Mouse (Mus musculus): ENCODE measurements at regions not wholly inside any gene's neighbourhood (a gene's known extent, or its start where the extent isn't known, plus 50 kb on each side); places are given as distances from the start of the nearest gene placed in this dataset.

DNA sequence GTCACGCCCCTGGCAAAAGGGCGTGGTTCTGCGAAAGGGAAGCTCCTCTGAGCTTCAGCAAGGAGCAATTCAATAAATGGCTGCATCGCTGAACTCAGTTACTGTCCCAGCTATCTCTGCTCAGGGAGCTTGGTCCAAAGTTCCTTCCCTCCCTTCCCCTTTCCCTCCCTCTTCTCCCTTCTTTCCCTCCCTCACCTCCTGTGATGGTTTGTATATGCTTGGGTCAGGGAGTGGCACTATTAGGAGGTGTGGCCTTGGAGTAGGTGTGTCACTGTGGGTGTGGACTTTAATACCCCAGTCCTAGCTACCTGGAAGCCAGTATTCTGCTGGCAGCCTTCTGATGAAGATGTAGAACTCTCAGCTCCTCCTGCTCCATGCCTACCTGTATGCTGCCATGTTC lies 120.5 kb downstream of the Erv3 start:
- DNase-seq (ENCODE audit: low read depth, low spot score), result no peak

DNA sequence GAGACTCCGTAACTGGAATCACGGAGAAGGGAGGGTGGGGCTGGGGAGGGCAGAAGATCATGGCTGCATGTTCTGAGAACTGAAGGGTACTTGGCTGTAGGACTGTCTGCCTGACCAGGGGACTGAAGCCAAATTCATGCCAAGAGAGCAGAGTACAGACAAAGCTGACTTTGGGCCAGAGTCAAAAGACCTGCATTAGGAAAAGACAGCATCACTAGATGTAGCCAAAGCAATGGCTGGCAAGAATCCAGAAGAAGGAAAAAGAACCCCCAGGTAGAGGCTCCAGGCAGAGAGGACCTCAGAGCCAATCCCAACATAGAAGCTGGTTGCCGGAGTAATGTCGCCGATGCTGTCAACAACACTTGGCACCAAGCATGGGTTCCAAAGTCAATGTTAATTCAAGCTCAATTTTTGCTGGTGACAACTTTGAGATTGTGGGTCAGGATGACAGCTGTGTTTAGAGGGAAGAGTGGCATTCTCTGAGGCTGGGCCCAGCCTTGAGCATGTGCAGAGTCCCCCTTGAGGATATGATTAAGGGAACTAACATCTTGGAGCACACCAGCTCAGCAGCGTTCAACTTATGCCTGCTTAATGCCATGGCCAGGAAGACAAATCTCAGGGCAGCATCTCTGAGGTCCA lies 124.7 kb downstream of the Erv3 start:
- DNase-seq (ENCODE audit: low read depth, low spot score), result no peak

DNA sequence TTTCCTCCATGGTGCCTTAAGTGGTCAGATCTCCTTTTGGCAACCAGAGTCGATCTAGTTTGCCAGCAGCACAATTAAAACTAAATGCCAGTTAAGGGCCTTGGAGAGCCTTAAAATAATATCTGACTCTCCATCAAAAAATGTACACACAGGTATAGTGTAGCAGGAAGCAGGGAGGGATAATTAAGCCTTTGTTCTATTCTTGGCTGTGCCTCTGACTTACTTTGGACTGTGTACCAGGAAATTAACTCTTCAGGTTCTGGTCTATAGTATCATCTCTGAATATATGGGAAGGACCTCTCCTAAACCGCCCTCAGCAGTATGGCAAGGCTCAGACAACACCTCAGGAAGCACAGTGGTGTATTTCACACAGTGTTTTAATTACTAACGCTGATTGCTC lies 133.0 kb downstream of the Erv3 start:
- no peak for DNase-seq (ENCODE audit: low read depth, low spot score)

DNA sequence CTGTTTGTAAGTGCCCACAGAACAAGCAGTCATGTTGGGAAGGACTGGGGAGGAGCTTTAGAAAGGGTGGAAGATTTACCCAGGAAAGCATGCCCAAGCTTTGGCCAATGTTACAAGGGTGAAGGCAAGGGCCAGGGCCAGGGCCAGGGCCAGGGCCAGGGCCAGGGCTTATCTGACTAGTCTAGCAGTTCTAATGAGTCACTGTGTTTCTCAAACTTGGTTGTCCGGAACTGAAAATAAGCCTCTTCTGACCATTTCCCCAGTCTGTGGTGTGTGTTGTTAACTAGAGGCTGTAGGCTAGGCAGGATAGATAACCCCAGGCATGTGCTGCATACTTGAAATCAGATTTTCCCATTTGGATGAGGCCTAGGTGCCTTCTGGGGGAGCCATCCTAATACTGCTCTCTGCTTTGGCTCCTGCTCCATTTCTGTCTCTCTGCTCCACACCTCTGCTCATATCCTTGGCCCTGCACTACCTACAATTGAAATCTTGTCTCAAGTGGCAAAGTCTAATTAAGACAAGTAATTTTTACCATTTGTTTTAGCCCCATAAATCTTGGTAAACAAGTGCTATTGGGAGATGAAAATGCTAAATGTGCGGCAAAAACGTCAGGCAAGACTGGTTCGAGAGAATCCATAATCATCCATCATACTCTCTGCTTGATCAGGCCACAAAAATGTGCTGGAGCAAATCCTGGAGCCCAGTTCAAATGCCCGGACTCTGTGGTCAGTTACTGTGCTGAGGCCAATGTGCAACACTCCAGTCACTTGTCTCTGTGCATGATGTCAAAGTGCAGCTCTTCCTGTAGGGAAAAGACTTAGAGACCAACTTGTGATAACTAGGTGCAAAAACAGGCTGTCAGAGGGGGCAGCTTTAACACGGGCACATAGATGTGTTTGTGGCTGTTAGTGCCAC lies 137.7 kb downstream of the Erv3 start:
- no peak for DNase-seq (ENCODE audit: low read depth, low spot score)

DNA sequence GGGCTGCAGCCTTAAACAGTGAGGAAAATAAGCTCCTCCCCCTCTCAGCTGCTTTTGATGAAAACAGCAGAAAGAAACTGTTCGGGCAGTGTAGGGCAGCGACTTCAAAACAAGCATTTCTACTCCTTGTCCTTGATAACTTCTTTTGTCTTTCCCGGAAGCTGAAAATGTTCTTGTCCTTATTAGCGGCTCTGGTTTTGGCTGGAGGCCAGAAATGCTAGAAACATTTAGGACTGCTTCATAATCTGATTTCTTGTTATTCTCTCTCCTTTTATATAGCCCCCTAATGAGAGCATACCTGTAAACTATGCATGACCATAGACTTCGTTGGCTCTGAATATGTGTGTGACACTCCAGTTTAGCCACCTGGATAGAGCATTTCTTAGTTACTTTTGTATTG lies 142.0 kb downstream of the Erv3 start:
- no peak for DNase-seq (ENCODE audit: low read depth, low spot score)

DNA sequence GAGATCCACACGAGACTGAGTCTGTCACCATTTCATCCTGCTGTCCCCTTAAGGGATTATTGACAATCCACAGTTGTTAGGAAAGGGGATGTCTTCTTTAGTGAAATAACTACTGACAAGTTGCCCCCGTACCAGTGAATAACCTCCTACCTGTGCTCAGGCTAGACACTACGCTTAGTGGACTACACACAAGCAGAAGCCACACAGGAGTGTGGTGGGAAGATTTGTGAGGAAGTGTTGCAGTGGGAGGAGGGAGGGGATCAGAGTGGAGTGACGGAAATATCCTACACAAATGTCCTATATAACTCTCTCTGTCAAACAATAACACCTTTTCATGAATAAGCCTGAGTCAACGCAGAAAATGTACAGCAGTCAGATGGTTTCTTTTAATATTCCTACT lies 142.7 kb downstream of the Erv3 start:
- DNase-seq (ENCODE audit: low read depth, low spot score), result no peak

DNA sequence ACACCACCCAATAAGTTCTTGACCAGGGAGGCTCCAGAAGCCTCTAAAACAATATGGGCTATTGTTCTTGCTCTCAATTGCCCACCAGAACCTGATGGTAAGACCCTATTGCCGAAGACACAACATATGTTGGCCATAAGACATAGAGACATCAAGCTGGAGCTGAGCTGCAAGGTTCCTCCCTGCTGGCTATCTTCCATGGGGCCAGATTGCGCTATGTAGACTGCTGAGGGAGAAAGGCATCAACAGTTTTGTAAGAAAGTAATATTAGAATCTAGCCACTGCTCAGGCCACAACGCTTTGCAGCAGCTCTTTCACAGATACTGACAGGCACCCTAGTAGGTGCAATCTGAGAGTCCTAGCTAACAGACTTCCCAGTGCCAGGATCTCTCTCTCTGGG lies 144.2 kb downstream of the Erv3 start:
- DNase-seq (ENCODE audit: low read depth, low spot score), result no peak

DNA sequence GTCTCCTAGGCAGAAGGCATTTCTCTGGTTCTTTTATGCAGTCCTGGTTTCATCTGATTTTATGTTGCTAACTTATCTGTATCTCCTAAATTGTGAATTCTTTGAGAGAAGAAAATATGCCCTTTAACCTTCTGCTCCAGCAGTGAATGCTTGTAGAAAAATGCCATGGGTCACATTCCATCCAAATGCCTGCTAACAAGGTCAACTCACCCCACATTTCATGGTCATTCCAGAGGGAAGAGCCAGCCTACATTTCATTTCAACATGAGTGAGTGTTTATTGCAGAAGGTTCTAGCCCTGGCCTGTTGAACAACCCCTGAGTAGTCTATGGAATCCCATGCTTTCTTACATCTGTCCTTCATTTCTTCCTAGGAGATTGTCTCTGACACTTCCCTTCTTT lies 147.7 kb downstream of the Erv3 start:
- DNase-seq (ENCODE audit: low read depth, low spot score), result no peak

DNA sequence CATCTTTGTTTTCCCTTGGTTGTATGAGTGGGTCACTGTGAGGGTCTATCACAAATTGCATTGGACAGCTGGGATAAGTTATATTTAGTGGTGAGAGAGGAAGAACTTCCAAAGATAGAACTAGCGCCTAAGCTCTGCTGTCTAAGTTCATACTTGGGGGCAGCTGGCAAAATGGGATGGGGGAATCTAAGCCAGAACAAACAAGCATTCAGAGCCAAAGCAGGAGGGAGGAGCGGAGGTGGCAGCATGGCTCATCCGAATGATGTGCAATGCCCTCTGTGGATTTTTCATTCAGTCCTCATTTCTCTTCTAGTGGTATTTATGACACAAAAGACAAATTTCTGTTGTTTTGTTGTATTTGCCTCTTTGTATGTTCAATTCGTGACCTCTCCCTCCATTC lies 144.5 kb upstream of the Adra1d start:
- DNase-seq (ENCODE audit: low read depth, low spot score), result no peak

DNA sequence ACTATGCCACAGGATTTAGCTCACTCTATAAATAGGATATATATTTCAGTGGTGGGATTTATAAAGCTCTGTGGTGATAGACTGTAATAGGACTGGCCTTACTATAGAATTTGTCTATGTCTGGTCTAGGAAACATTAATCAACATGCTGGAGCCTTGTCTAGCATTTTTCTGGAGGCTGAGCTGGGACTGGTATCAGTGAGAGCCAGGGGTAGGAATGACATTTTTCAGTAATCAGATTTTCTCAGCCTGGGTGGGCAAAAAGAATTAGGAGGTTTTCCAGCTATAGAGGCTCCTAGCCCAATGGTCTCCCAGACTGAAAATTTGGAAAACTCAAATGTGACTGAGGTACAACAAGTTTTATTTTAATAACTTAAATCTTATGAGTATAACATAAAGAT lies 142.3 kb upstream of the Adra1d start:
- no peak for DNase-seq (ENCODE audit: low read depth, low spot score)

DNA sequence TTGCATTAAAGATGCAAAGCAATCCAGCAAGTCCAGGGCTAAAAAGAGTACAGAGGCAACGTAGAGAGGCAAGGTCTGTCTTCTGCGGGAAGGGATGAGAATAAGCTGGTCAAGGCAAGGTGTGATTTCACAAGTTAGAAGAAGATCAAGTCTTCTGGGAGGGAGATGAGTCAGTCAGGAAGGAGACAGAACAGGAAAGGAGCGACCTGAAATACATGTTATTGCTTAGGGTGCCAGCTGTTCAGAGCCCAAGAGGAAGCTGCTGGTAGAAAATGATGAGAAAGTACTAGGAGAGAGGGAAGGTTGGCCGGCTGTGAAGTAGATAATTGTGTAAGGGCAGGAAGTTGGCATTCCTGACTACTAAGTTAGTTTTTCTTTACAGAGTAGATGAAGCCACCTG lies 140.1 kb upstream of the Adra1d start:
- DNase-seq (ENCODE audit: low read depth, low spot score), result no peak

DNA sequence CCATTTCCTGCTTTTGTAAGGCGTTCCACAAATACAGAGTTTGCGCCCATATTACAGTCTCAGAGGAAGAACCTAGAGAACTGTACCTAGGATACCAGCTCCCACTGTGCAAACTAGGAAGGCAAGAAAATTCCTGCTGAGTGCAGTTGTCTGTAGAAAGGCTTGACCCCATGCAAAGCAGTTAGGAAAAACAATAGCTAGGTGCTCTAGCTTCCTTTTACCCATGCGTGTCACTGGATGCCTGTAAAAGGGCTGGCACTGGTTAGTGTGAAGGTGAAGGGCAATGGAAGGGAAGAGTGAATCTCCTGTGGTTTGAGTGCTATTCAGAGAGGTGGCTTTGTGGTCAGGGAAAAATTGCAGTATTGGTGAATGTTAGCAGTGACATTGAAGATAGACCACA lies 137.7 kb upstream of the Adra1d start:
- DNase-seq (ENCODE audit: low read depth, low spot score), result peak; percentile 66

DNA sequence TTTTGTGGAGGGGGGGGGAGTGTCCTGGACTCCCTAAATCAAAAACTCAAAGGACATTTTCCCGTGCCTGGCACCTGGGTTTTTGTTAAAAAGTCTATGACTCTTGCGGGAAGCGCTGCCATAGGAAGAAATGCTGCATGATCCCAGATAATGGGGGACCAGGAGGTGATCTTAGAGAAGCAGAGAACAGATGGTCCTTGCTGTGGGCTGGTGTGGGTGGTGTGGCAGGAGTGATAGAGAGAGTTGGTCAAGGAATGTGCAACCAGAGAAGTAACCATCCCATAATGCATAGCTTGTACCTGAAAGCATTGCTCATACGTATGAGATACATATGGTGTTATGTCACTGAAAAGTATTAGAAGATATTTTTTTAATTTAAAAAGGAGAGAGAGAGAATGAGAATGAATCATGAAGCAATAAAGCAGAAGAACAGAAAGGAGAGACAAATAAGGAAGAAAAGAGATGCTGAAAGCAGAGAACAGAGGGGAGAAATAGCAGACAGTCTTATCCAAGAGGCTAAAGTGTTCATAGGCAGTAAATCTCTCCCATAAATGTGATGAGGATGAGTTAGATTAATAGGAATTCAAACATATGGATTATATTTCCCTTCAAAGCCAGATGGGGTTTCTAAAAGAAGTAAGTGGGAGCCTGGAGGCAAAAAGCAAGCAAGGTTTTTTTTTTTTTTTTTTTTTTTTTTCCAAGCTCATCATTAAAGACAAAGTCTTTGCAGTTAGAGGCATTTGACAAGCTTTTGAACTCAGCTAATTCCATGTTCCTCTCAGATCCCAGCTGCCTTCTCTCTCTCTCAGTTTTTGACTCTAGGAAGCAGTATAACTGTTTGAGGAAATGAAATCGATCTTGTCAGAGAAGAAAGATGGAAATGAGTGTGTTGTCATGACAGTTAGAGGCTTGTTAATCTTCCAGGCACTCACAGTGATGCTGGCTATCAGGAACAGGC lies 136.2 kb upstream of the Adra1d start:
- DNase-seq (ENCODE audit: low read depth, low spot score), result no peak

DNA sequence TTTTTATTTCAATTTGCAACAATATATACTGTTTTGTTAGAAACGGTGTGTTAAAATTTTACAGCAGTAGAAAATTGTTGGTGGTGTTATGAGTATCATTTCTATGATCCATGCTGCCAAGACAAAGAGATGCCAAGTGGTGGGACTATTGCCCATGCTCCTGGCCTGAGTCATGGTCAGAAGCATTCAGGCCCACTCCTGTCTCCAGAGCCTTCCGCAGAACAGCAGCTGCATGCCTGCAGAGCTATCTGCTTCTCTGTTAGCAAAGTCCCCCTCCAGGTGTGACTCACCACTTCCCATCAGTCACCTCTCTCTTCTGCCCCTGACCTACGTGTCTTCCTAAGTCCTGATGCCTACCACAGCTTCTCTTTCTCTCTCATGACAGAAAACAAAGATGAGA lies 134.2 kb upstream of the Adra1d start:
- no peak for DNase-seq (ENCODE audit: low read depth, low spot score)

DNA sequence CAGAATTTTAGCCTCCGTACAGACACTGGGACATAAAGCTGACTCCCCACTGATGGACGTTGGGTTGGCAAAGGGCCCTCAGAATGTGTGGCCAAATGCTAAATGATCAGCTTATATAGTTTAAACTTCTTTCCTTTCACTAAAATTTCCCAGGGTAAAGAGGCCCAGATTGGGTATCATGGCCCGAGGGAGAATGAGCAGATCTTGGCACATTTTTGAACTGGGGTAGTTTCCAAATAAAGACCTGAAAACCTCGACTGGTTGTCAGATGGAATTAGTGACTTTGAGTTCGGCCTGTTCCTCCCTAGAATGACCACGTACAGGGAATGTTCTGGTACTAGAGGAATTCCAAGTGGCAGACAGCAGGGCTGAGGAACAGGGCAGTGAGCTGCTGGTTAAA lies 127.9 kb upstream of the Adra1d start:
- no peak for DNase-seq (ENCODE audit: low read depth, low spot score)

DNA sequence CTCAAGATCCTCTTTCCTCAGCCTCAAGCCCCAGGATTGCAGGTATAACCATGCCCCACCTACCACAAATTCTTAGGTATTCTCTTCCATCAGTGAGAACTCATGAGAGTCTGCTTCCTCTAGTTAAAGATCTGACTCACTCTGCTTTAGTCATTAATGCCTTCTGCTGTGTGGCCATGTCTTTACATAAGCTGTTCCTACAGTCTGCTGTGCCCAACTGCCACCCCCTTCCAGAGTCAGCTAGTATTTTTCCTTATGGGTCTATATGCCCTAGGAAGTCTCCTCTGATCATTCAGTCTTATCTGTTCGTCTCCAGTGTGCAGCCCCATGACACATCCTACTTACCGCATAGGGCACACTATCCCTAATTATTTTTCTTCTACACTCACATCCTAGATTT lies 126.2 kb upstream of the Adra1d start:
- DNase-seq (ENCODE audit: low read depth, low spot score), result no peak

DNA sequence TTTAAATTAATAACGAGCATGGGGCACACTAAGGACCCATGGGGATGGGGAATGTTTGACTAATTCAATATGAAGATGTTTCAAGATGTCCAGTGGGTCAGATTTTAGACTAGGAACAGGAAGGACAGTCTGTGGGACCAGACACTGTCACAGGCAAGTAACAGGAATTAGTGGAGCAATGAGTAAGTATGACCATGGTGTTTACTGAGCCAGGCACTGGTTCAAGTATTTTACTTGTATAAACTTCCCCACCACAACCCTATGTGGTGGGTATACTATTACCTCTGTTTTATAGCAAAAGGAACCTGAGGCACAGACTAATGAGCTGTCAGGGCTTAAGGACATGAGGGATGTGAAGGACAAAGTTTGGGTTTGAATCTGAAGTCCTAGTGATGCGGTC lies 125.4 kb upstream of the Adra1d start:
- no peak for DNase-seq (ENCODE audit: low read depth, low spot score)

DNA sequence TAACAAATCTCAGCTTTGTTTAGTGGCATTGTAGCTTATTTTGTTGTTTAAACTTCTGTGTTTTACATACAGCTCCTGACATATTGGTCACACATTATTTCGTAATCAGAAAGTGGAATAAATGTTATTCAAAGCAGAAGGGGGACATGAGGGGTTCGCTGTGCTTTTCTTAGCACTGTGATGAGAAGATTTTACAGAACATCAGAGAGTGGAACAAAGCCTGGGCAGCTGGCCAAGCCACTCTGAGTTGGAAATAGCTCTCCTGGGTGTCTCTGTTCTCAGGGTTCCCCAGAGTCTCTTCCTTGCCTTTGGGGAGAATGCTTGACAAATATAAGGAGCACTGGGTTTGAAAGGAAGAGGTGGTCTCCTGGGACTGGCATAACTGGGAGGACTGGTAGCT lies 124.7 kb upstream of the Adra1d start:
- DNase-seq (ENCODE audit: low read depth, low spot score), result no peak

DNA sequence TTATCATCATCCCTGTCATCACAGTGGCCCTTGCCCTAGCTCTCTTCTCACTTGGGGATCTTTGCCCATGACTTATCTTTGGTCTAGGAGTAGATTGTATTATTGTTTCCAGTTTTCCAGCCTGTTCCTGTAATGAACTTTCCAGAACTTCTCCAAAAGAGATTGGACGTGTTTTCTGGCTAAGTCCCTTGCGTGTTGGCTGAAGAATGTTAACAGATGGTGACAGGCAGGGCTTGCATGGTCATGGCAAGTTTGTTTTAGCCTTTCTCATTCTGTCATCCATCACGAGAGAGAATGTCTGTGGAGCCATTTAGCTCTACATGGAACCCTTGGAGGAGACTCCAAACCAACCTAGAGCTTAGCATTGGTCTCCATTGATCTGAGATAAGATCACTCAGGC lies 123.2 kb upstream of the Adra1d start:
- no peak for DNase-seq (ENCODE audit: low read depth, low spot score)

DNA sequence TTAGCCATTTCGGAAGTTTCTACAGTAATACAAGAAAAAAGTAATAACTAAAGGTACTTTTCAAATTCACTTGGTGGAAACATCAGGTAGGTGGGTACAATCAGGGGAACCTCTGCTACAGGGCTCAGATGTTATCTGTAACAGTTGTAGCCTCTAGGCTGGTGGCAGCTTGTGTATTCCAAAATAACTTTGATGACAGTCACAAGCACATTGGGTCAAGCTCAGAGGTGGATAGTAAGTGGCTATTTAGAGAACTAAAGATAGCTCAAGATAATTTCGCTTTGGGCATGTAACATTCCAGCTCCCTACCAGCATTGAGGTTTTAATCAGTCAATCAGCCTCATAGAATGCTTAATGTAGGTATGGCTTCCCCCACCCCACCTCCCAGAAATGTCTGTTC lies 121.7 kb upstream of the Adra1d start:
- no peak for DNase-seq (ENCODE audit: low read depth, low spot score)

DNA sequence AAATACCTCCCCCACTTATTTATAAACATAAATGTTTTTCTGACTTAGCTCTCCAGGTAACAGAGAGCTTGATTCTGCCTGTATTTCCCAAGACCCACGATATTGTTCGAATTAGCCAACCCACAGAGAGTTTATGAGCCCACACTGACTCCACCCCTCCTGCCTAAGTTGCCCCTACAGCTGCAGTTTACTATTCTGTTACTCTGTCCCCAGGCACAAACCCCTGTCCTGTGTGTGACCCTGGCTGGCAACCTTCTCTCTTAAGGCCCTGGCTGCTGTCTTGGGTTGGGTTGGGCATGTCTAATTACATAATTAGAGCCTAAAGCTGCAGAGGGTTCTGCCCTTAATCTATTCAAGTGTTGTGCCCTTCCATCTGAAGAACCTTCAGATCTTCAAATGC lies 116.4 kb upstream of the Adra1d start:
- no peak for DNase-seq (ENCODE audit: low read depth, low spot score)

DNA sequence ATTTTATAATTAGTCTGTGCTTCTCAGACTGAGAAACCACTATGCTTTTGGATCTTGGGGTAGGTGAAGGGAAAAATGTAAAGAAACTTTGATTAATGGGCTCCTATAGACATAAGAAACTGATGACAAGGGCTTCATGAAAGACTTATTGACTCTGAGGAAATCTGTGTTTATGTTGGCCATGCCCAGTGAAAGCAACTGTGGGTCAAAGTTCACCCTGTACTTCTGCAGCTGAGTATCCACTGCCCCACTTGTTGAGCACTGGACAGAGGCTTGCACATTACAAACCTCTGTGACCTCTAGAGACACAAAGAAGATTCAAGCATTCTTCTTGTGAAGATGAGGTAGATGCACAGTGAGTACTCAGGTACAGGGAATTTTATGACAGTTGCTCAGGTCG lies 114.7 kb upstream of the Adra1d start:
- DNase-seq (ENCODE audit: low read depth, low spot score), result no peak
